Mouse (Mus musculus): ENCODE measurements around the gene Schip1. TPM values are rescaled to one million over a fixed set of nuclear protein-coding genes. Genes with fewer than 3 reads are reported as not detected.

Gene Schip1
- polyA plus RNA-seq, 1 experiment from 2014 or later = 163 TPM

- ATAC-seq (ENCODE audit: low FRiP score) (no peak), DNase-seq (ENCODE audit: low spot score) (no peak)
- H3K9ac ChIP-seq = no peak overlapping the region
- no peak overlapping the region for H3K27ac ChIP-seq
- H3K27me3 ChIP-seq (ENCODE audit: control insufficient read depth, insufficient read depth, low read length) = no peaks in the 10 kb centered on the region
- H3K4me3 ChIP-seq (replicated peaks; ENCODE audit: low read length) = no peak overlapping the region
- no peaks in the 10 kb centered on the region for H3K9me3 ChIP-seq (ENCODE audit: control insufficient read depth, low read length)
- H3K4me2 ChIP-seq (replicated peaks) = no peak overlapping the region
- WGBS = 88% methylated on average over 8 of the region's 8 CpGs
- H3K4me1 ChIP-seq (replicated peaks; ENCODE audit: control insufficient read depth, insufficient read depth, low read length) = no peaks in the 10 kb centered on the region; the same call in 1 of the 2 replicates
- no peaks in the 10 kb centered on the region for H3K36me3 ChIP-seq (replicated peaks; ENCODE audit: control insufficient read depth, insufficient read depth)
These were observed 453.4 kb downstream of the Schip1 start for GRCm38 (mm10) chr3:68518041-68518440.

- H3K27me3 ChIP-seq (ENCODE audit: control insufficient read depth, insufficient read depth, low read length) = no peaks in the 10 kb centered on the region
- H3K4me1 ChIP-seq (replicated peaks; ENCODE audit: control insufficient read depth, insufficient read depth, low read length) = no peaks in the 10 kb centered on the region; the same call in 1 of the 2 replicates
- no peaks in the 10 kb centered on the region for H3K9me3 ChIP-seq (ENCODE audit: control insufficient read depth, low read length)
- H3K27ac ChIP-seq = no peak overlapping the region
- no peak overlapping the region for H3K4me3 ChIP-seq (replicated peaks; ENCODE audit: low read length)
- H3K4me2 ChIP-seq (replicated peaks) = no peak overlapping the region
- DNase-seq (ENCODE audit: low spot score) (no peak), ATAC-seq (ENCODE audit: low FRiP score) (no peak)
- H3K36me3 ChIP-seq (replicated peaks; ENCODE audit: control insufficient read depth, insufficient read depth) = no peaks in the 10 kb centered on the region
- 97% methylated on average over 5 of the region's 5 CpGs for WGBS
- no peak overlapping the region for H3K9ac ChIP-seq
These were observed 454.0 kb downstream of the Schip1 start for GRCm38 (mm10) chr3:68518586-68518985.

- Histone ChIP-seq H3K27ac (no peak overlapping the region), H3K4me3 (replicated peaks; ENCODE audit: low read length) (no peak overlapping the region), H3K9me3 (ENCODE audit: control insufficient read depth, low read length) (no peaks in the 10 kb centered on the region), H3K9ac (no peak overlapping the region), H3K4me1 (replicated peaks; ENCODE audit: control insufficient read depth, insufficient read depth, low read length) (peaks cover 8% of the 10 kb centered on the region; the same call in 1 of the 2 replicates), H3K36me3 (replicated peaks; ENCODE audit: control insufficient read depth, insufficient read depth) (no peaks in the 10 kb centered on the region), H3K4me2 (replicated peaks) (no peak overlapping the region), H3K27me3 (ENCODE audit: control insufficient read depth, insufficient read depth, low read length) (no peaks in the 10 kb centered on the region)
- DNase-seq (ENCODE audit: low spot score) = no peak
- WGBS = 89% methylated on average over 10 of the region's 10 CpGs
- ATAC-seq (ENCODE audit: low FRiP score) = no peak
These were observed 460.8 kb downstream of the Schip1 start for GRCm38 (mm10) chr3:68525361-68525878.

GRCm38 (mm10) chr3:68526416-68526815, 461.8 kb downstream of the Schip1 start:
- no peak overlapping the region for H3K4me2 ChIP-seq (replicated peaks)
- no peaks in the 10 kb centered on the region for H3K9me3 ChIP-seq (ENCODE audit: control insufficient read depth, low read length)
- no peak overlapping the region for H3K27ac ChIP-seq
- H3K27me3 ChIP-seq (ENCODE audit: control insufficient read depth, insufficient read depth, low read length) = no peaks in the 10 kb centered on the region
- no peak overlapping the region for H3K4me3 ChIP-seq (replicated peaks; ENCODE audit: low read length)
- ATAC-seq (ENCODE audit: low FRiP score) (no peak), DNase-seq (ENCODE audit: low spot score) (no peak)
- peaks cover 8% of the 10 kb centered on the region; the same call in 1 of the 2 replicates for H3K4me1 ChIP-seq (replicated peaks; ENCODE audit: control insufficient read depth, insufficient read depth, low read length)
- no peaks in the 10 kb centered on the region for H3K36me3 ChIP-seq (replicated peaks; ENCODE audit: control insufficient read depth, insufficient read depth)
- WGBS = 59% methylated on average over 4 of the region's 4 CpGs
- H3K9ac ChIP-seq = no peak overlapping the region

GRCm38 (mm10) chr3:68527182-68527581, 462.6 kb downstream of the Schip1 start:
- no peak for DNase-seq (ENCODE audit: low spot score)
- Histone ChIP-seq H3K27me3 (ENCODE audit: control insufficient read depth, insufficient read depth, low read length) (no peaks in the 10 kb centered on the region), H3K4me3 (replicated peaks; ENCODE audit: low read length) (no peak overlapping the region), H3K9me3 (ENCODE audit: control insufficient read depth, low read length) (no peaks in the 10 kb centered on the region), H3K4me1 (replicated peaks; ENCODE audit: control insufficient read depth, insufficient read depth, low read length) (peaks cover 8% of the 10 kb centered on the region; the same call in 1 of the 2 replicates), H3K4me2 (replicated peaks) (no peak overlapping the region), H3K27ac (no peak overlapping the region), H3K36me3 (replicated peaks; ENCODE audit: control insufficient read depth, insufficient read depth) (no peaks in the 10 kb centered on the region), H3K9ac (no peak overlapping the region)
- 34% methylated on average over 4 of the region's 4 CpGs for WGBS
- ATAC-seq (ENCODE audit: low FRiP score) = peak; percentile 57; the same call in 1 of the 2 replicates

- no peak overlapping the region for H3K4me2 ChIP-seq (replicated peaks)
- H3K4me3 ChIP-seq (replicated peaks; ENCODE audit: low read length) = no peak overlapping the region
- no peaks in the 10 kb centered on the region for H3K36me3 ChIP-seq (replicated peaks; ENCODE audit: control insufficient read depth, insufficient read depth)
- no peaks in the 10 kb centered on the region for H3K27me3 ChIP-seq (ENCODE audit: control insufficient read depth, insufficient read depth, low read length)
- ATAC-seq (ENCODE audit: low FRiP score) (no peak), DNase-seq (ENCODE audit: low spot score) (no peak)
- H3K27ac ChIP-seq = no peak overlapping the region
- no peaks in the 10 kb centered on the region for H3K9me3 ChIP-seq (ENCODE audit: control insufficient read depth, low read length)
- no peak overlapping the region for H3K9ac ChIP-seq
- WGBS = 87% methylated on average over 4 of the region's 4 CpGs
- H3K4me1 ChIP-seq (replicated peaks; ENCODE audit: control insufficient read depth, insufficient read depth, low read length) = peaks cover 5% of the 10 kb centered on the region
These were observed 467.3 kb downstream of the Schip1 start for GRCm38 (mm10) chr3:68531908-68532307.

GRCm38 (mm10) chr3:68534571-68535051, 470.0 kb downstream of the Schip1 start:
- WGBS = 29% methylated on average over 5 of the region's 7 CpGs
- Histone ChIP-seq H3K27ac (no peak overlapping the region), H3K9me3 (ENCODE audit: control insufficient read depth, low read length) (no peaks in the 10 kb centered on the region), H3K4me2 (replicated peaks) (no peak overlapping the region), H3K4me3 (replicated peaks; ENCODE audit: low read length) (no peak overlapping the region), H3K4me1 (replicated peaks; ENCODE audit: control insufficient read depth, insufficient read depth, low read length) (peaks cover 3% of the 10 kb centered on the region; the same call in 1 of the 2 replicates), H3K9ac (no peak overlapping the region), H3K36me3 (replicated peaks; ENCODE audit: control insufficient read depth, insufficient read depth) (no peaks in the 10 kb centered on the region), H3K27me3 (ENCODE audit: control insufficient read depth, insufficient read depth, low read length) (no peaks in the 10 kb centered on the region)
- DNase-seq (ENCODE audit: low spot score) (no peak), ATAC-seq (ENCODE audit: low FRiP score) (peak; percentile 17; the same call in 1 of the 2 replicates)

GRCm38 (mm10) chr3:68535160-68535728, 470.6 kb downstream of the Schip1 start:
- no peaks in the 10 kb centered on the region for H3K27me3 ChIP-seq (ENCODE audit: control insufficient read depth, insufficient read depth, low read length)
- no peak overlapping the region for H3K4me3 ChIP-seq (replicated peaks; ENCODE audit: low read length)
- no peak for DNase-seq (ENCODE audit: low spot score)
- 0 out of 2 replicates have a peak, but pooled peaks have one; percentile 14 for ATAC-seq (ENCODE audit: low FRiP score)
- H3K9me3 ChIP-seq (ENCODE audit: control insufficient read depth, low read length) = no peaks in the 10 kb centered on the region
- WGBS = 75% methylated on average over 7 of the region's 7 CpGs
- peaks cover 3% of the 10 kb centered on the region; the same call in 1 of the 2 replicates for H3K4me1 ChIP-seq (replicated peaks; ENCODE audit: control insufficient read depth, insufficient read depth, low read length)
- no peak overlapping the region for H3K4me2 ChIP-seq (replicated peaks)
- no peak overlapping the region for H3K9ac ChIP-seq
- 0 out of 2 replicates have a peak overlapping the region, but pooled peaks have one; percentile 7 for H3K27ac ChIP-seq
- H3K36me3 ChIP-seq (replicated peaks; ENCODE audit: control insufficient read depth, insufficient read depth) = no peaks in the 10 kb centered on the region

- Histone ChIP-seq H3K27ac (no peak overlapping the region), H3K36me3 (replicated peaks; ENCODE audit: control insufficient read depth, insufficient read depth) (no peaks in the 10 kb centered on the region), H3K4me3 (replicated peaks; ENCODE audit: low read length) (no peak overlapping the region), H3K4me1 (replicated peaks; ENCODE audit: control insufficient read depth, insufficient read depth, low read length) (peaks cover 3% of the 10 kb centered on the region; the same call in 1 of the 2 replicates), H3K9ac (no peak overlapping the region), H3K4me2 (replicated peaks) (no peak overlapping the region), H3K9me3 (ENCODE audit: control insufficient read depth, low read length) (no peaks in the 10 kb centered on the region), H3K27me3 (ENCODE audit: control insufficient read depth, insufficient read depth, low read length) (no peaks in the 10 kb centered on the region)
- DNase-seq (ENCODE audit: low spot score) (no peak), ATAC-seq (ENCODE audit: low FRiP score) (no peak)
- 65% methylated on average over 3 of the region's 3 CpGs for WGBS
These were observed 471.5 kb downstream of the Schip1 start for GRCm38 (mm10) chr3:68536071-68536470.

Data from hindbrain, embryonic 14.5 days (tissue).